Mouse (Mus musculus): ENCODE data around the gene Gm13088.
"Not testable (repeated sequence)": the region's sequence is repeated elsewhere in the genome, so short reads cannot be mapped to it uniquely, and the experiment has no call there.

Gm13088 gene

GRCm38 (mm10) chr4:143657146-143657545 lies at the start of gene Gm13088:
Gene Gm13088 (minus strand): TSS chr4:143657246.
- not testable (repeated sequence) for TF ChIP-seq GATA4 (IDR thresholded peaks at IDR 0.05; ENCODE audit: insufficient replicate concordance, low read length)

- no peak for TF ChIP-seq GATA4 (IDR thresholded peaks at IDR 0.05; ENCODE audit: insufficient replicate concordance, low read length)
Measured at GRCm38 (mm10) chr4:143702611-143703010, 45.6 kb upstream of the Gm13088 start, which contains the start of gene Gm13089. Gene Gm13089 (minus strand): TSS chr4:143702711.

DNA sequence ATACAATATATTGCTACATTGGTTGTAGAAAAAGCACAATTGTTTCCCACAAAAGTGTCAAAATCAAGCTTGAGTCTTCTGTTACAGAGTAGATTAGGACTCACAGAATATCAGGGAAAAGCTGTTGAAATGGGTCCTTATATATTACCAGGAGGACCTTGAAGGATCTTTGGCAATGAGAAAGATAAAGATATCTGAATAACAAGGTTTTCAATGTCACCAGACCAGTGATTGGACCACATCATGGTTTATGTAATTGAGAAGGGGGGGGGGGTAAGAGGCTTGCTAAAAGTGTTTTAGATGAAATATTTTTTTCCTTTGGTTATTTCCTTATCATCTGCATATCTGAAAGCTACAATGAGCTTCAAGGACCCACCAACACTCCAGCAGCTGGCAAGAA lies 42.3 kb downstream of the Gm13088 start, which contains the start of gene Gm13083:
Gene Gm13083, plus strand, starts transcription at position 301 of the 400 bp plus-strand sequence.
- TF ChIP-seq GATA4 (IDR thresholded peaks at IDR 0.05; ENCODE audit: insufficient replicate concordance, low read length), result not testable (repeated sequence)

All from liver, adult (tissue).